Mouse (Mus musculus) E14TG2a.4 (cell line): Measurements from ENCODE around the gene Nelfb.
A peak's percentile ranks its signal among the peaks of the same experiment; 100 is the strongest.

Experiments used
- H3K27me3 ChIP-seq: 2 replicates; pipeline ENCODE4 v1.6.1; 2014; ENCODE audit warnings: low read length, control low read depth; ENCODE audit not compliant: insufficient read depth
- H3K36me3 ChIP-seq: 2 replicates; pipeline ENCODE4 v1.6.1; 2014; ENCODE audit warnings: low read length, control low read depth; ENCODE audit not compliant: insufficient read depth
- H3K4me1 ChIP-seq: replicated peaks from 2 replicates; pipeline ENCODE4 v1.6.1; 2014; ENCODE audit warnings: low read depth, low read length, control low read depth
- H3K4me3 ChIP-seq: replicated peaks from 2 replicates; pipeline ENCODE4 v1.5.1; 2014; ENCODE audit warnings: mild to moderate bottlenecking, low read length
- H3K9me3 ChIP-seq: 2 replicates; pipeline ENCODE4 v1.6.1; 2014; ENCODE audit warnings: low read length, control low read depth
- CTCF ChIP-seq: conservative IDR thresholded peaks from 2 replicates; pipeline ENCODE4 v1.5.1; 2014; ENCODE audit warnings: low read length
- NANOG ChIP-seq: IDR thresholded peaks from 2 replicates; pipeline ENCODE4 v1.6.1; 2014; ENCODE audit warnings: borderline replicate concordance, low read length, mixed read lengths
- POU5F1 ChIP-seq: IDR thresholded peaks from 2 replicates; pipeline ENCODE4 v1.6.1; 2014; ENCODE audit warnings: low read length, borderline replicate concordance

Nelfb gene

DNA sequence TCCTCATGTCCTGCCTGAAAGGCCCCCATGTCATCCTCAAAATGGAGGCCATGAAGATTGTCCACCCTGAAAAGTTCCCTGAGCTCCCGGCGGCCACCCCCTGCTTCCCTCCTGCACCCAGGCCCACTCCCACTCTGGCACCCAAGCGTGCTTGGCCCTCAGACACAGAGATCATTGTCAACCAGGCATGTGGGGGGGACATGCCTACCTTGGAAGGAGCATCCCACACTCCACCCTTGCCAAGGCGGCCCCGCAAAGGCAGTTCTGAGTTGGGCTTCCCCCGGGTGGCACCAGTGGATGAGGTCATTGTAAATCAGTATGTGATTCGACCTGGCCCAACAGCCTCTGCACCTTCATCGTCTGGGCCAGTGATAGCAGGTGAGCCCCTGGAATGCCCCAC is 32.1 kb upstream of the Nelfb start:
- Histone ChIP-seq H3K36me3 (peaks cover 46% of the 10 kb centered on the region), H3K4me1 (peaks cover 85% of the 10 kb centered on the region), H3K9me3 (no peaks in the 10 kb centered on the region), H3K27me3 (peaks cover 15% of the 10 kb centered on the region), H3K4me3 (peak overlapping the region; percentile 78; the same call in 1 of the 2 replicates)
- TF ChIP-seq CTCF, result no peak
- TF ChIP-seq POU5F1, result no peak
- no peak for TF ChIP-seq NANOG

DNA sequence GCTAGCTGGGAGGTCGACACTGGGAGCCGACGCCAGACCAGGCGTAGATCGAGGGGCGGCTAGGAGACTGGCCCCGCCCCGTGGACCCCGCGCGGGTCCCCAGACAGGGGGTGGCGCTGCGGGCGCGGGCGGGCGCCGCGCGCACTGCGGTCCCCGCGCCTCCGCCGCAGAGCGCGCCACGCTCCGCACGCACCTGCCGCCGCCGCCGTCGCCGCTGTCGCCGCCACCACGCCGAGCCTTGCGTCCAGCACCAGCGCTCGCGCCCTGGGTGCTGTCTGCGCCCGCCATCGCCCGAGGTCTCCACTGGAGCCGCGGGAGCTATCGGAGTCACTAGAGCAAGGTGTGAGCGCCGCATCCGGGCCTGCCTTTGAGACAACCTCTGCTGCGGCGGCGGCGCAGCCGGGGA is 30.8 kb upstream of the Nelfb start, which contains the start of the genes Rnf208 and Cysrt1:
TSS of gene Rnf208 (plus strand) at position 155 of the 406 bp plus-strand sequence.
TSS of gene Cysrt1 (minus strand) at position 352 of the 406 bp plus-strand sequence.
- TF ChIP-seq POU5F1 (no peak), CTCF (no peak), NANOG (no peak)
- H3K27me3 ChIP-seq, result peaks cover 15% of the 10 kb centered on the region
- peaks cover 85% of the 10 kb centered on the region for H3K4me1 ChIP-seq
- H3K36me3 ChIP-seq, result peaks cover 34% of the 10 kb centered on the region
- H3K9me3 ChIP-seq, result no peaks in the 10 kb centered on the region
- peak within 1 kb of the TSS; percentile 78 for H3K4me3 ChIP-seq

DNA sequence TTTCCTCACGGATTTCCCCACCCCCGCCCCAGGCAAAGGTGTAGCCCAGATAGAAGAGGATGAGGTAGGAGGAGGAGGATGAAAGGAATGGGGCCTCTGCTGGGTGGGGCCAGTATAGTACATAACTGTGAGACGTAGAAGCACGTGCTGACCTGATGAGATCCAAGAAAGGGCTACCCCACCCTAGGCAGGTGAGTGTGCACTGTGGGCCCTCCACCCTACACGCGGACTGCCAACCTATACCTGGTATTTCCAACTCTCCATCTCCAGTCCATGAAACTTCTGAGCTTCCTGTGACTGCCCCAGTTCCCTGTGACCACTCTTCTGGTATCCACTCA is 30.1 kb upstream of the Nelfb start:
- Histone ChIP-seq H3K4me1 (peaks cover 85% of the 10 kb centered on the region), H3K27me3 (peaks cover 15% of the 10 kb centered on the region), H3K4me3 (peak overlapping the region; percentile 78), H3K36me3 (peaks cover 27% of the 10 kb centered on the region), H3K9me3 (no peaks in the 10 kb centered on the region)
- TF ChIP-seq POU5F1, result no peak
- no peak for TF ChIP-seq NANOG
- TF ChIP-seq CTCF, result no peak

DNA sequence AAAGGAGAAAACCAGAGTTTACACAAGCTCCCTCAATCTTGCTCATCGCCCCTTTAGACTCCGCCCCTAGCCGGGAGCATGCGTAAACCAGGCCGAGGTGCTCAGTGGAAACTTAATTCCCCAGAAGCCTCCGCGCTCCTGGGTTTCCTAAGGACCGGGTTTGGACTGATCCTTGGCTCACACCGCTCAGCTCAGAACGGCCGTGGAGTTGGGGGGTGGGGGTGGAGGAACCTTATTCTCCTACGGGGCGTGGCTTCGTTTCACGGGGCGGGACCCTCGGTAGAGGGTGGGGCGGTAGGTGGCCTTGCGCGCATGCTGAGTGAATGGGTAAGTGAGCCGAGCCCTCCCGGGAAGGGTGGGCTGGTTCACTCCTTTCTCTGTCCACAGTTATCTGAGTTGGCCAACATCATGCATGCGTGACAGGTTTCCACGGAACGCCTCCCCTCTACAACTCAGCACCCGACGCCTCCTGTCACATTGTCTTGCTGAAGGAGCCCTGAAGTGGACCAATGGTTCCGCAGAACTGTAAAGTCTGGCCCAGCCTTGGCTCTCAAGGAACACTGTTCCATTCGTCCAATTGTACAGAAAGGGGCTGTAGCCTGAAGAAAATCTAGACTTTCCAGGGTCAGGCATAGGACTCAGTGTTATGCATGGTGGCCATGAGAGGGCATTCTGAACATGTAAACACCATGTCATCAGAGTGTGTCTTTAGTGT is 29.6 kb upstream of the Nelfb start:
- Histone ChIP-seq H3K27me3 (peaks cover 15% of the 10 kb centered on the region), H3K4me3 (peak overlapping the region; percentile 78), H3K9me3 (no peaks in the 10 kb centered on the region), H3K36me3 (peaks cover 21% of the 10 kb centered on the region), H3K4me1 (peaks cover 85% of the 10 kb centered on the region)
- no peak for TF ChIP-seq CTCF
- no peak for TF ChIP-seq NANOG
- no peak for TF ChIP-seq POU5F1

DNA sequence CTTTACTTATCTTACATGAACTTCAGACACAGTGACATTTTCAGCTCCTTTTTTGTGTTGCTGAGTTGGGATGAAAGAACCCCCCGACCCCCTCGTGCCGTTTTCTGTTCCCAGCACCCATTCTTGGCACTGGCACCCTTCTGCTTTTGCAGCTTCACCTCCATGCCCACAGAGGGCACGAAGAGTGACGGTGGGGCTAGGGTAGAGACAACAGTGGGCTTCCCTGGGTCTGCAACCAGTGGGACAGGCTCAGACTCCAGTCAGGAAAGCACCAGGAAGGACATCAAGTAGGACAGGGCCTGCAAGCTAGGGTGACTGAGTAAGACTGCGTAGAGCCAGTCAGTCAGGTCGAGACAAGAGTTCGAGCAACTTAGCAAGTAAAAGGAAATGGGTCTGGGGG is 29.0 kb upstream of the Nelfb start:
- Histone ChIP-seq H3K9me3 (no peaks in the 10 kb centered on the region), H3K4me1 (peaks cover 85% of the 10 kb centered on the region), H3K27me3 (peaks cover 17% of the 10 kb centered on the region), H3K4me3 (peak overlapping the region; percentile 78), H3K36me3 (peaks cover 16% of the 10 kb centered on the region)
- TF ChIP-seq NANOG, result no peak
- no peak for TF ChIP-seq POU5F1
- TF ChIP-seq CTCF, result no peak

DNA sequence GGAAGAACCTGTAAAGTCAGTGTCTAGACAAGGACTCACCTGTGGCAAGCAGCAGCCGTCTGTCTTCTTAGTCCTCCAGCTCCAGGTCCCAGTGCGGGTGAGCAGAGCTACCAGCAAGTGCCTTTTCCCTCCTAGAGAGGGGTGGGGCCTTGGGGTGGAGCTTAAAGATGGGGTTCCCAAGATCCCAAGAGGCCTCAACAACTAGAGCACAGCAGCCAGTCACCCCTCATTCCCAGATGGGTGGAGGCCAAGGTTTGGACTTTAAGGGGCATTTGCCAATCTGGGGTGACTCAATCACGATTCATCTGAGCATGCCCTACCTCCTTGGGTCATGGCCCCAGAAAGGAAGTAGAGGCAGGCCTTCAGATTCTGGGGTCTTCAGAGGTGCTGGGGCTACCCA is 28.5 kb upstream of the Nelfb start:
- TF ChIP-seq POU5F1 (no peak), NANOG (no peak), CTCF (no peak)
- H3K4me1 ChIP-seq, result peaks cover 88% of the 10 kb centered on the region

DNA sequence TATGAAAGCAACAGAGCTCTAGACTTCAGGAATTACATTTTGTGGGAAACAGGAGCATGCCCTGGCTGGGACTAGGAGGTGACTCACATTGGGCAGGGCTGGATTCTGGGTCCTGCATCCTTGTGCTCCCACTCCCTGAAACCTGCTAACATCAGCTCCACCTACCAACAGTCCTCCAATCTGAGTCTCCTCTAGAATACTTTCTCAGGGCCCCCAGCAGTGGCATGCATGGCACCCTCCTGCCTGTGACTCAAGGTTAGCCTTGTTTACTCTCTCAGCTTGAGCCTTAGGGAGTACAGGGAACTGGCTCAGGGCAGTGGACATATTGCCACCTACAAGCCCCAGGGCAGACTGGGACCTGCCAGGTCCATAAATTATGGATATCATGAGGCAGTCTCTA is 26.8 kb upstream of the Nelfb start:
- no peak overlapping the region for H3K4me3 ChIP-seq
- peaks cover 21% of the 10 kb centered on the region for H3K27me3 ChIP-seq
- H3K9me3 ChIP-seq, result no peaks in the 10 kb centered on the region
- H3K4me1 ChIP-seq, result peaks cover 85% of the 10 kb centered on the region
- no peak for TF ChIP-seq POU5F1
- no peak for TF ChIP-seq NANOG
- no peak for TF ChIP-seq CTCF
- H3K36me3 ChIP-seq, result no peaks in the 10 kb centered on the region

More for the DNA sequence above, 28.5 kb upstream of the Nelfb start:
- peaks cover 17% of the 10 kb centered on the region for H3K27me3 ChIP-seq
- no peak overlapping the region for H3K4me3 ChIP-seq
- peaks cover 10% of the 10 kb centered on the region for H3K36me3 ChIP-seq
- H3K9me3 ChIP-seq, result no peaks in the 10 kb centered on the region

DNA sequence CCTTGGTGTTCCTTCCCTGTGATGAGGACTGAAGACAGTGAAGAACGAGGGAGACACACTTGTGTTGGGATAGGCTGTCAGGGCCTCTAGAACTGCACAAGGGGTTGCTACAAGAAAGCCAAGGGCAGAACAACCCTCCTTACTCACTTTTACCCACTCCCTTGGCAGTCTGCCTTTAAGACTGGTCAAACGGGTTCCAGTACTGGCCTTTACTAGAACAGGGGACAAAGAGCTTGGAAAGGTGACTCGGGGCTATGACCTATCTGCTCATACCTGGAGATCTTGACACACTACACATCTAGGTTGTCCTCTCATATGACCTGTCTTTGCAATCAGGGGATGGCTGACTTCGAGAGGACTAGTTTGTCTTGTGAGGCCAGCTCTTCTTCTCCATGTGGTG is 26.2 kb upstream of the Nelfb start:
- Histone ChIP-seq H3K36me3 (no peaks in the 10 kb centered on the region), H3K9me3 (no peaks in the 10 kb centered on the region), H3K4me1 (peaks cover 84% of the 10 kb centered on the region), H3K4me3 (0 out of 2 replicates have a peak overlapping the region, but pooled peaks have one; percentile 7), H3K27me3 (peaks cover 17% of the 10 kb centered on the region)
- no peak for TF ChIP-seq POU5F1

DNA sequence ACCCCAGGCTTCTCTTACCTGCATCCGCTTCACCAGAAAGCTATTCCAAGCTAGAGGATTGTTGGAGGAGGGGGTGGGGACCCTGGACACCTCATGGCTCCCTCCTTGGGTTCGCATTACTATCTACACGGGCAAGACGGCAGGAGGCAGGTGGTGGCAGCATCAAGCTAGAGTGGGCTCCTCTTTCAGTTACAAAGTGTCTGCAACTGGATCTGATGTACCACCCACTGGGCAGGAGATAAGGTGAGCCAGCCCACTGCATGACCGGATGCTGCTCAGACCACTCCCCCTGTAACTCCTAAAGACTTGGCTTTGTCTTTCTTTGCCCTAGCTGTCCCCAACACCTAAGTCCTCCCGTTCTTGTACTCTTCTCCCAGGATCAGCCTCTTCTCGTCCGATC is 25.3 kb upstream of the Nelfb start, which contains the start of gene Rnf224:
TSS of gene Rnf224 (minus strand) at position 174 of the 400 bp plus-strand sequence.
- Histone ChIP-seq H3K4me1 (peaks cover 91% of the 10 kb centered on the region), H3K27me3 (peaks cover 13% of the 10 kb centered on the region), H3K9me3 (no peaks in the 10 kb centered on the region), H3K36me3 (no peaks in the 10 kb centered on the region), H3K4me3 (peak within 1 kb of the TSS; percentile 27; the same call in 1 of the 2 replicates)
- TF ChIP-seq NANOG, result no peak
- TF ChIP-seq CTCF, result no peak
- TF ChIP-seq POU5F1, result no peak
